Mouse (Mus musculus) heart, embryonic 16.5 days (tissue): ENCODE measurements at regions not wholly inside any gene's neighbourhood (a gene's known extent, or its start where the extent isn't known, plus 50 kb on each side); places are given as distances from the start of the nearest gene placed in this dataset.

Experiments
- ATAC-seq: fragments of 200-750 bp; cut with Nextera tagmentation; replicated peaks from 2 replicates; pipeline ENCODE4 v1.8.0; 2017; ENCODE audit warnings: moderate number of reproducible peaks; ENCODE audit not compliant: insufficient read depth, low FRiP score; ENCODE audit errors: extremely low read depth
- H3K27ac ChIP-seq: fragments of 300-500 bp; sonication (generic); 2 replicates; pipeline ENCODE4 v1.5.1; 2014; ENCODE audit warnings: mild to moderate bottlenecking, low read length, control low read depth, moderate library complexity
- H3K27me3 ChIP-seq: fragments of 300-500 bp; sonication (generic); 2 replicates; pipeline ENCODE4 v1.6.1; 2014; ENCODE audit warnings: low read length, mixed read lengths; ENCODE audit not compliant: control insufficient read depth, insufficient read depth
- H3K36me3 ChIP-seq: fragments of 300-500 bp; sonication (generic); 2 replicates; pipeline ENCODE4 v1.6.1; 2014; ENCODE audit not compliant: control insufficient read depth, insufficient read depth
- H3K4me1 ChIP-seq: fragments of 300-500 bp; sonication (generic); 2 replicates; pipeline ENCODE4 v1.6.1; 2014; ENCODE audit warnings: low read length, mixed read lengths; ENCODE audit not compliant: control insufficient read depth, insufficient read depth
- H3K4me2 ChIP-seq: fragments of 300-500 bp; sonication (generic); 2 replicates; pipeline ENCODE4 v1.6.1; 2014; ENCODE audit warnings: low read depth, mild to moderate bottlenecking, control low read depth, low read length
- H3K4me3 ChIP-seq: fragments of 300-500 bp; sonication (generic); 2 replicates; pipeline ENCODE4 v1.5.1; 2014; ENCODE audit warnings: mild to moderate bottlenecking, control low read depth, low read length
- H3K9ac ChIP-seq: fragments of 300-500 bp; sonication (generic); 2 replicates; pipeline ENCODE4 v1.6.1; 2014; ENCODE audit warnings: low read length, control low read depth
- H3K9me3 ChIP-seq: fragments of 300-500 bp; sonication (generic); replicated peaks from 2 replicates; pipeline ENCODE4 v1.6.1; 2016; ENCODE audit warnings: low read length; ENCODE audit not compliant: control insufficient read depth
- WGBS: fragments of 180-500 bp; shearing (Covaris S2); extraction: QIAGEN DNeasy Blood & Tissue Kit; methylation state at CpG from one replicate; pipeline ENCODE4 v1.1.7; 2014; 5-methylcytosine and 5-hydroxymethylcytosine counted together

DNA sequence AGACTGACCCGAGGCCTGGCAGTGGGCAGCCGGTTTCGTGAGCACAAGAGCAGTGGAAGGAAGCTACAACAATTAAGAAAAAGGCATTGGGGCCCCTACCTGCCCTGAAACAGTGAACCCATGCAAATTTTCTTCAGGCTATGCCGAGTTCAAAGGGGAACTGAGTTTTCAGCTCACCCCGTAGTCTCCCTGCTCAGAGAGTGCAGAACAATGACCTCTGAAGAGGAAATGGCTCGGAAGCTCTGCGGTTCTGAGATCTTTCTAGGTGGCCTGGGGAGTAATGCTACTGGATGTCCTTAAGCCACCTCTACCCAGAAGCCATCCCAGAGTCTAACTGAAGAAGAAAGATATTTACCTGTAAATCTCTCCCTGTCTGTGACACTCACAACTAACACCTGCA, 196.3 kb upstream of the Mon1b start:
- Histone ChIP-seq H3K9ac (no peak overlapping the region), H3K4me1 (no peaks in the 10 kb centered on the region), H3K4me2 (no peak overlapping the region), H3K36me3 (no peaks in the 10 kb centered on the region), H3K27me3 (no peaks in the 10 kb centered on the region), H3K4me3 (no peak overlapping the region), H3K27ac (no peak overlapping the region), H3K9me3 (no peaks in the 10 kb centered on the region)
- 64% methylated on average over 7 of the region's 7 CpGs for WGBS
- ATAC-seq = no peak

DNA sequence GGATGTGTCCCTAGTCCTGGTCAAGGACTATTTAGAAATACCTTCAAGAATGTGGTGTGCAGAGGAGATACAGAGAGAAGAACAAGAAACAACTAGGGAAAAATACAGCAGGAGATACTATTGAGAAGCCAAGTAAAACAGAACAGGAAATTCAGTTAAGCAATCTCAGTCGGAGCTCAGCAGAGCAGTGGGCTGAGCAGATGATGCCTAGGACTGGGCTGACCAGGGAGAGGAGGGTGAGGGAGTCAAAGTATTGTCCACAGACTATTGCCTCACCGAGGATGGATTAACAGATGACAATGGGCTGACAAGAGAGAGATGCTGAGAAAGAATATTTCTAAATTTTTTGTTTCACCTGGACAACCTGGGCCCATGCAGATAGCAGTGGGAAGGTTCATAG, 181.4 kb upstream of the Mon1b start:
- Histone ChIP-seq H3K36me3 (no peaks in the 10 kb centered on the region), H3K27me3 (no peaks in the 10 kb centered on the region), H3K27ac (no peak overlapping the region), H3K4me2 (no peak overlapping the region), H3K4me1 (no peaks in the 10 kb centered on the region), H3K9ac (no peak overlapping the region), H3K9me3 (no peaks in the 10 kb centered on the region), H3K4me3 (no peak overlapping the region)
- 68% methylated on average over 2 of the region's 2 CpGs for WGBS
- no peak for ATAC-seq

DNA sequence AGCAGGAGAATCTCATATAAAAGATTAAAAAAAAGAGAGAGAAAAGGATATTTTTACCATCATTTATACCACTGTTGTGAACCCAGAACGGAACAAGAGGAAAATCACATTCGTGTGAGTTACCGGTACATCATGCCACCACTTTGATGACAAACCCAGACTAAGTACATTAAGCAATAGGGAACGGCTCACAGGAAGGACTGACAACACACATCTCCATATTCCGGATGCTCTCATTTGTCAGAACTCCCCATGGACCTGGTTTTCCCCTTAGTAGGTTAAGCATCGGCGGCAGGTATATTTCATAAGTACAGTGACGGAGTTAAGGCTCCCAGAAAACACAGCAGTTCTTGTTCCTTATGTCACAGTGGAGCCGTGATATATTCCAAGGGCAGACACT, 170.8 kb upstream of the Mon1b start:
- Histone ChIP-seq H3K4me3 (no peak overlapping the region), H3K9me3 (no peaks in the 10 kb centered on the region), H3K9ac (no peak overlapping the region), H3K4me1 (no peaks in the 10 kb centered on the region), H3K36me3 (no peaks in the 10 kb centered on the region), H3K4me2 (no peak overlapping the region), H3K27me3 (no peaks in the 10 kb centered on the region), H3K27ac (no peak overlapping the region)
- WGBS = 80% methylated on average over 9 of the region's 9 CpGs
- no peak for ATAC-seq

DNA sequence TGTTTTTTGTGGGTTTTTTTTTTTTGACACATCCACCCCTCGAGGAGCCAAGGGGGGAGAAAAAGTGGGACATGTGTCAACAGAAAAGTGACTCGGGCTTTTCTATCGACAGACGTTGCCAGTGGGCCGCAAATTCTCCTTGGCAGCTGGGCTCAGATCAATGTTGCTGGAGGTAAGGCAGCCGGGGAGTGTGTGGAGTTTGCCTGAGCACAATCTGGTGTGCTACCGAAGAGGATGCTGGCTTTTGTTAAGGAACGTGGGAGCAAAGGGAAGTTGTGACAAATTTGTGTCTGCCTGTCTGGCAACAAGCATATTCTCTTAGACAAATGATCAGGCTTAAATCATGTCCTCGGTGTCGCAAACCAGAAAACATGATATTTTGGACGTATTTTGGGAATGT, 170.2 kb upstream of the Mon1b start:
- H3K4me2 ChIP-seq = no peak overlapping the region
- WGBS = 66% methylated on average over 11 of the region's 11 CpGs
- H3K4me1 ChIP-seq = no peaks in the 10 kb centered on the region
- no peaks in the 10 kb centered on the region for H3K27me3 ChIP-seq
- ATAC-seq = no peak
- H3K9me3 ChIP-seq = no peaks in the 10 kb centered on the region
- no peak overlapping the region for H3K4me3 ChIP-seq
- no peaks in the 10 kb centered on the region for H3K36me3 ChIP-seq
- no peak overlapping the region for H3K9ac ChIP-seq
- H3K27ac ChIP-seq = no peak overlapping the region

DNA sequence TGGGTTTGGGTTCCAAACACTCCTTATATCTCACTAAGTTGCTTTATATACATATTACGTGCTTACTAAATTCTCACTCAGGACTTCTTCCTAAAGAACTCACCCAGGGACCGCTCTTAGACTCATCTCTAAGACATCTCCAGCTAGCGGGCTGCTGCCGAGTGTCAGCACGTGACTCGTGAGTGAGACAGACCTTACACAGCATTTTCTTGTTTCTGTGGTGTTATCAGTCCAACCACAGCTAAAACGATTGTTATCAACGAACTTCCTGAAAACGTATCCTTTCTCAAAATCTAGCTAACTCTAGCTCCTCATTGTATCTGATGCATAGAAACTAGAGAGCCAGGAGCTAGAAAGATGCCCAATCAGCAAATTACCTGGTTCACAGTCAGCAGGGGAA, 168.7 kb upstream of the Mon1b start:
- no peak for ATAC-seq
- H3K4me1 ChIP-seq = no peaks in the 10 kb centered on the region
- H3K36me3 ChIP-seq = no peaks in the 10 kb centered on the region
- no peak overlapping the region for H3K4me2 ChIP-seq
- no peaks in the 10 kb centered on the region for H3K27me3 ChIP-seq
- 66% methylated on average over 9 of the region's 9 CpGs for WGBS
- no peak overlapping the region for H3K27ac ChIP-seq
- no peaks in the 10 kb centered on the region for H3K9me3 ChIP-seq
- H3K9ac ChIP-seq = no peak overlapping the region
- no peak overlapping the region for H3K4me3 ChIP-seq

DNA sequence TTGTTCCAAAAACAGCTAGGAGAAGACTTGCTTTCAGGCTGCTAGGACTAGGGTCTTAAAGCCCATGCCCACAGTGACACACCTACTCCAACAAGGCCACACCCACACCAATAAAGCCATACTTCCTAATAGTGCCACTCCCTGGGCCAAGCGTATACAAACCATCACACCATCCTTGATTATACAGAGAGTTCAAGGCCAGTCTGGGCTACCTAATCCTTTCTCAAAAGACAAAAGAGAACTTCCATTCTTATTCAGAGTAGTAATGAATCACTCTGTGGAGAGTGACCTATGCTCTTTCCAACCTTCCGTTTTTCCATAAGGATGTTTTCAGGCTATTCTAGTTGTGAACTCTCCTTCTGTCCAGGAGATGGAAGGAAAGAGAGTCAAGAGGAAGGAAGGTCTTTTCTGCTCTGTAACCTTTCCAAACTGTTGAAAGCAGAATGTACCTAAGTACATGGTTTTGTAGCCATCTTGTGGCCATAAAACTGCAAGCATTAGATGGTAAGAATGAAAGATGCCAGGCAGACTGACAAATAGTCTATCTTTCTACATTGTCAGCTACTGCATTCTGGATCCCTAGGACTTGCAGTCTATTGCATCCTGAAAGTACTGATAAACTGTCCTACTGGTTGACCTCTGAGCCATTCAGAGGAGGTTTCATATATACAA, 145.8 kb upstream of the Mon1b start:
- H3K27me3 ChIP-seq = no peaks in the 10 kb centered on the region
- 84% methylated on average over 2 of the region's 2 CpGs for WGBS
- H3K4me1 ChIP-seq = no peaks in the 10 kb centered on the region
- no peaks in the 10 kb centered on the region for H3K36me3 ChIP-seq
- H3K4me2 ChIP-seq = no peak overlapping the region
- H3K9ac ChIP-seq = no peak overlapping the region
- H3K9me3 ChIP-seq = no peaks in the 10 kb centered on the region; the same call in 1 of the 2 replicates
- no peak overlapping the region for H3K27ac ChIP-seq
- no peak for ATAC-seq
- no peak overlapping the region for H3K4me3 ChIP-seq

DNA sequence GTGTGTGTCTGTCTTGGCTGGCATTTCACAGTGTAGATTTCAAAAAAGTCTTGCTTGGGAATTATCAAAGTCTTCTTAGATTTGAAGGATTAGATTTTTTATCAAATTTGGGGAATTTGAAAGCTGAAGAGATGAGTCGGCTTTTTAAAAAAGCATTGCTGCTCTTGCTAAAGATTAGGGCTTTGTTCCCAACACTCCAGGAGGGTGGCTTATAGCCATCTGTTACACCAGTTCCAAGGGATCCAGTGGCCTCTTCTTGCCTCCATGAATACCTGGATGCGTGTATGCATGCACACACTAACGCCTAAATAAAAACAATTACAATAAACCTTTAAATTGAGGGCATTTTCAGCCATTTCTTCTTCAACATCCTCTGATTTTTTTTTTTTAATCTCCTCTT, 144.5 kb upstream of the Mon1b start:
- Histone ChIP-seq H3K4me2 (no peak overlapping the region), H3K9me3 (no peaks in the 10 kb centered on the region; the same call in 1 of the 2 replicates), H3K9ac (no peak overlapping the region), H3K36me3 (no peaks in the 10 kb centered on the region), H3K27ac (no peak overlapping the region), H3K27me3 (no peaks in the 10 kb centered on the region), H3K4me1 (no peaks in the 10 kb centered on the region), H3K4me3 (no peak overlapping the region)
- 71% methylated on average over 3 of the region's 3 CpGs for WGBS
- ATAC-seq = no peak

DNA sequence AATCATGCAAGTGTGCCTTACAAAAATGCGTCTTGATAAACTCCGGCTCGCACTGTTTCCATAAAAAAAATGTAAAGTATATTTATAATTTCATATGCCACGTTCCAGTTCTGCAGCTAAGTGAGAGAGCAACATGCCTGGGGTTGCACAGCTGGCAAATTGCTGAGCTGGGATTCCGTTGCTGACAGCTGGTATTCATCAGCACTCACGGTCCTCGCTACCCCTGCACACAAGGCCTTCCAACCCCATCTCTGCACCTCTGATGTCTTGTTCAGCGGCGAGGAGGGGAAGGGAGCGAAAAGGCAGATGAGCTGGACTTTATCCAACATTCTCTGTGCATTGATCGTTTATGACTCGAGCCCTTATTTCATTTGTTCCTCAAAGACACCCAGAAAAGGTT, 138.5 kb upstream of the Mon1b start:
- WGBS = 55% methylated on average over 12 of the region's 12 CpGs
- H3K4me2 ChIP-seq = no peak overlapping the region
- no peak overlapping the region for H3K27ac ChIP-seq
- H3K36me3 ChIP-seq = no peaks in the 10 kb centered on the region
- H3K27me3 ChIP-seq = no peaks in the 10 kb centered on the region
- no peaks in the 10 kb centered on the region for H3K4me1 ChIP-seq
- no peaks in the 10 kb centered on the region; the same call in 1 of the 2 replicates for H3K9me3 ChIP-seq
- ATAC-seq = no peak
- no peak overlapping the region for H3K4me3 ChIP-seq
- no peak overlapping the region for H3K9ac ChIP-seq

DNA sequence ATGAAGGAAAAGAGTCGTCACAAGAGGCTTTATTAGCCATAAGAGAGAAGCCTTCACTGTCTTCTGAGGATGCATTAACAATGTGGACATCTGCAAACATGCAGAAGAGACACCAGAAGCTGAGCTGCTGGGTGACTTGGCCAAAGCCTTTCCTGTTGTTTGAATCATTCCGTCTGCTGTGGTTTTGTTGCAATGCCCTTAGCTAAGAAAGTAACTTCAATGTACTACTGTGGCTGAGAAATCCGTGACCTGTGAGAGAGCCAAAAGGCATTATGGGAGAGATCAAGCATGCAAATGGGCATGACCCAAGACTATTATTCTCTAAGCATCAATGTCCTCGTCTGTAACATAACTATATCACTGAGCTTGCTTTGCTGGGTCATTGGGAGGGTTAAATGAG, 132.7 kb upstream of the Mon1b start:
- Histone ChIP-seq H3K36me3 (no peaks in the 10 kb centered on the region), H3K27me3 (no peaks in the 10 kb centered on the region), H3K27ac (no peak overlapping the region), H3K9me3 (no peaks in the 10 kb centered on the region), H3K4me2 (no peak overlapping the region), H3K9ac (no peak overlapping the region), H3K4me1 (no peaks in the 10 kb centered on the region), H3K4me3 (no peak overlapping the region)
- no peak for ATAC-seq
- WGBS = 62% methylated on average over 4 of the region's 4 CpGs
